Mouse (Mus musculus): ENCODE data around the gene Trip6.
A peak's percentile ranks its signal among the peaks of the same experiment; 100 is the strongest.
"Not testable (repeated sequence)": the region's sequence is repeated elsewhere in the genome, so short reads cannot be mapped to it uniquely, and the experiment has no call there.

Trip6 gene

GRCm38 (mm10) chr5:137301253-137301652, 13.0 kb downstream of the Trip6 start:
- no peak for DNase-seq (ENCODE audit: low spot score in 2 of 2)

GRCm38 (mm10) chr5:137299240-137299639, 15.0 kb downstream of the Trip6 start:
- DNase-seq (ENCODE audit: low spot score in 2 of 2) = no peak

- DNase-seq (ENCODE audit: low spot score in 2 of 2) = no peak
Observed at GRCm38 (mm10) chr5:137297126-137297525, 17.1 kb downstream of the Trip6 start.

GRCm38 (mm10) chr5:137295712-137296111, 18.5 kb downstream of the Trip6 start:
- no peak for DNase-seq (ENCODE audit: low spot score in 2 of 2)

- no peak for DNase-seq (ENCODE audit: low spot score in 2 of 2)
Observed at GRCm38 (mm10) chr5:137295296-137295695, 18.9 kb downstream of the Trip6 start.

GRCm38 (mm10) chr5:137294744-137295093, 19.5 kb downstream of the Trip6 start:
- DNase-seq (ENCODE audit: low spot score in 2 of 2) = no peak

GRCm38 (mm10) chr5:137293839-137294743, 20.1 kb downstream of the Trip6 start, which contains the start of gene Ufsp1:
Gene Ufsp1, plus strand, starts transcription at chr5:137294629.
- DNase-seq (ENCODE audit: low spot score in 2 of 2) = peak; percentile 94 to 96

GRCm38 (mm10) chr5:137293282-137293681, 20.9 kb downstream of the Trip6 start:
- peak; percentile 89 to 92 for DNase-seq (ENCODE audit: low spot score in 2 of 2)

GRCm38 (mm10) chr5:137291381-137291926, 22.8 kb downstream of the Trip6 start:
- peak; percentile 27 to 67 for DNase-seq (ENCODE audit: low spot score in 2 of 2)

- DNase-seq (ENCODE audit: low spot score in 2 of 2) = peak; percentile 95 to 97
Observed at GRCm38 (mm10) chr5:137290677-137291076, 23.5 kb downstream of the Trip6 start.

- DNase-seq (ENCODE audit: low spot score in 2 of 2) = peak; percentile 80 to 86
Observed at GRCm38 (mm10) chr5:137289591-137290365, 24.4 kb downstream of the Trip6 start.

GRCm38 (mm10) chr5:137288999-137289470, 25.2 kb downstream of the Trip6 start:
- DNase-seq (ENCODE audit: low spot score in 2 of 2) = peak in 1 of 2 experiments; percentile 75

GRCm38 (mm10) chr5:137287953-137288743, 26.1 kb downstream of the Trip6 start:
- peak; percentile 58 to 82 for DNase-seq (ENCODE audit: low spot score in 2 of 2)

- peak; percentile 55 to 78 for DNase-seq (ENCODE audit: low spot score in 2 of 2)
Observed at GRCm38 (mm10) chr5:137287032-137287952, 26.9 kb downstream of the Trip6 start, which contains the start of gene Ache. Gene Ache, plus strand, starts transcription at chr5:137287519.

GRCm38 (mm10) chr5:137286655-137287031, 27.6 kb downstream of the Trip6 start:
- peak; percentile 92 to 96 for DNase-seq (ENCODE audit: low spot score in 2 of 2)

GRCm38 (mm10) chr5:137285986-137286385, 28.2 kb downstream of the Trip6 start:
- no peak for DNase-seq (ENCODE audit: low spot score in 2 of 2)

- DNase-seq (ENCODE audit: low spot score in 2 of 2) = peak; percentile 71 to 91
Observed at GRCm38 (mm10) chr5:137285045-137285444, 29.2 kb downstream of the Trip6 start.

GRCm38 (mm10) chr5:137284411-137284810, 29.8 kb downstream of the Trip6 start:
- DNase-seq (ENCODE audit: low spot score in 2 of 2) = not testable (repeated sequence)

- no peak for DNase-seq (ENCODE audit: low spot score in 2 of 2)
Observed at GRCm38 (mm10) chr5:137277360-137278342, 36.6 kb downstream of the Trip6 start.

Measured in spleen, postnatal 4 days (tissue).